20 mouse cellular contexts compared by ENCODE assay signal in the genomic region with DNA sequence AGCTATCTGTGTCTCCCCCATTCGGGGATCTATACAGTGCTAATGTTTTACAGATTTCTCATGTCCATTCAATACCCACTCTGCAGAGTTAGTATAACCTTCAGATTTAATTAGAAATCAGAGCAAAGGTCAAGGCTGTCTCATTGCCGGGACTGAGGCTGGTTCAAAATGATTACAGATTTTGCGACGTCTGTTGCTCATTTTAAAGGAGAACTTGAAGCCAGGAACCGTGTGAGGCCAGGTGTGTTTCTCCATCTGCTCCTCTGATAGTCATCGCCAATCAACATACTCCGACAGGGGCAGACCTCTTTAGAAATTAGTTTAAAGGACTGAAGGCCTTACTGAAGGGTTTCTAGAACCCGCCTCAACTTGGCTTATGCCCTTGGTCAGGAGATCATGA.
A peak's percentile ranks its signal among the peaks of the same experiment; 100 is the strongest.
DNase-seq lines count a peak whose midpoint lies in the region; ATAC-seq and TF ChIP-seq lines count a peak whose summit lies in the region.
"Had no signal": no experiment of that assay in that cellular context is flagged by ENCODE, and none has a peak within 500 bp of the region (broad histone marks: within the 10 kb centered on the region; RNA-seq: fewer than 3 reads in every experiment).

No protein-coding gene starts in this region.

- H3K27me3 ChIP-seq in heart, embryonic 10.5 days (ENCODE audit: insufficient read depth, poor library complexity, severe bottlenecking) = no peaks in the 10 kb centered on the region
- no peaks in the 10 kb centered on the region for H3K27me3 ChIP-seq in heart, embryonic 11.5 days (ENCODE audit: control insufficient read depth, insufficient read depth, low read length)
- no peaks in the 10 kb centered on the region for H3K27me3 ChIP-seq in liver, postnatal 0 days (ENCODE audit: insufficient read depth, low read length)
- no peaks in the 10 kb centered on the region for H3K27me3 ChIP-seq in liver, embryonic 11.5 days (replicated peaks; ENCODE audit: control insufficient read depth, insufficient read depth, low read length)
- H3K27me3 ChIP-seq: embryonic facial prominence, embryonic 13.5 days; forebrain, embryonic 12.5 days; heart, embryonic 12.5 days; hindbrain, embryonic 15.5 days had no signal

- no peak overlapping the region for H3K9ac ChIP-seq in heart, embryonic 11.5 days (ENCODE audit: low read depth, low read length)
- no peak overlapping the region for H3K9ac ChIP-seq in liver, postnatal 0 days (replicated peaks)
- no peak overlapping the region for H3K9ac ChIP-seq in liver, embryonic 11.5 days (ENCODE audit: low read depth, low read length)
- H3K9ac ChIP-seq: embryonic facial prominence, embryonic 13.5 days; forebrain, embryonic 12.5 days; forebrain, postnatal 0 days; heart, embryonic 12.5 days; hindbrain, embryonic 15.5 days had no signal

- H3K36me3 ChIP-seq in heart, embryonic 10.5 days = no peaks in the 10 kb centered on the region
- no peaks in the 10 kb centered on the region for H3K36me3 ChIP-seq in heart, embryonic 11.5 days (ENCODE audit: control insufficient read depth, insufficient read depth, low read length)
- H3K36me3 ChIP-seq in liver, postnatal 0 days (replicated peaks; ENCODE audit: insufficient read depth, low read length) = no peaks in the 10 kb centered on the region
- no peaks in the 10 kb centered on the region for H3K36me3 ChIP-seq in liver, embryonic 11.5 days (ENCODE audit: control insufficient read depth, insufficient read depth, low read length)
- H3K36me3 ChIP-seq: embryonic facial prominence, embryonic 13.5 days; forebrain, embryonic 12.5 days; heart, embryonic 12.5 days; hindbrain, embryonic 10.5 days; hindbrain, embryonic 15.5 days had no signal

- WGBS in heart, embryonic 10.5 days = 75% methylated on average over 8 of the region's 8 CpGs
- 74% methylated on average over 8 of the region's 8 CpGs for WGBS in heart, embryonic 11.5 days (ENCODE audit: insufficient replicate concordance)
- 63% methylated on average over 8 of the region's 8 CpGs for WGBS in liver, postnatal 0 days (ENCODE audit: insufficient replicate concordance)
- 75% methylated on average over 8 of the region's 8 CpGs for WGBS in liver, embryonic 11.5 days

- no peaks in the 10 kb centered on the region for H3K9me3 ChIP-seq in heart, embryonic 10.5 days
- no peaks in the 10 kb centered on the region for H3K9me3 ChIP-seq in heart, embryonic 11.5 days (replicated peaks; ENCODE audit: control insufficient read depth, low read length)
- no peaks in the 10 kb centered on the region for H3K9me3 ChIP-seq in liver, postnatal 0 days (ENCODE audit: low read length)
- no peaks in the 10 kb centered on the region for H3K9me3 ChIP-seq in liver, embryonic 11.5 days (ENCODE audit: control insufficient read depth, low read length)
- H3K9me3 ChIP-seq: embryonic facial prominence, embryonic 13.5 days; forebrain, embryonic 12.5 days; heart, embryonic 12.5 days; hindbrain, embryonic 10.5 days; hindbrain, embryonic 15.5 days had no signal

- no peak overlapping the region for H3K4me2 ChIP-seq in heart, embryonic 11.5 days
- no peak overlapping the region for H3K4me2 ChIP-seq in liver, postnatal 0 days (ENCODE audit: low read depth, low read length)
- H3K4me2 ChIP-seq in liver, embryonic 11.5 days = no peak overlapping the region
- H3K4me2 ChIP-seq: embryonic facial prominence, embryonic 13.5 days; forebrain, embryonic 12.5 days; heart, embryonic 12.5 days; hindbrain, embryonic 15.5 days had no signal

- DNase-seq in heart, embryonic 10.5 days (ENCODE audit: low spot score) = peak; percentile 20
- DNase-seq in liver, postnatal 0 days = no peak
- no peak for DNase-seq in liver, embryonic 11.5 days (ENCODE audit: low spot score)
- DNase-seq in embryo, embryonic 11 days = peak; percentile 51
- peak; percentile 14 for DNase-seq in hindlimb bud, embryonic 11.5 days (ENCODE audit: extremely low spot score, low read depth, low spot score)
- DNase-seq in kidney, adult 11 months = no peak
- DNase-seq: adrenal gland, postnatal 10 days; cerebellum, adult 11 months; cerebellum, adult 8-10 months; forebrain, postnatal 0 days; gastrocnemius, postnatal 10 days; heart, adult 18-20 months had no signal

- H3K4me3 ChIP-seq in heart, embryonic 10.5 days = no peak overlapping the region
- H3K4me3 ChIP-seq in heart, embryonic 11.5 days (ENCODE audit: low read depth, low read length) = no peak overlapping the region
- H3K4me3 ChIP-seq in liver, postnatal 0 days (ENCODE audit: low read depth, low read length) = no peak overlapping the region
- no peak overlapping the region for H3K4me3 ChIP-seq in liver, embryonic 11.5 days (ENCODE audit: low read depth, low read length)
- H3K4me3 ChIP-seq: embryonic facial prominence, embryonic 13.5 days; forebrain, embryonic 12.5 days; heart, embryonic 12.5 days; hindbrain, embryonic 10.5 days; hindbrain, embryonic 15.5 days had no signal

- no peak for TF ChIP-seq EP300 in liver, postnatal 0 days (IDR thresholded peaks at IDR 0.05; ENCODE audit: low read depth)

- no peaks in the 10 kb centered on the region for H3K4me1 ChIP-seq in heart, embryonic 10.5 days
- no peaks in the 10 kb centered on the region for H3K4me1 ChIP-seq in heart, embryonic 11.5 days (ENCODE audit: control insufficient read depth, insufficient read depth, low read length)
- H3K4me1 ChIP-seq in liver, postnatal 0 days (ENCODE audit: insufficient read depth) = no peaks in the 10 kb centered on the region
- H3K4me1 ChIP-seq in liver, embryonic 11.5 days (replicated peaks; ENCODE audit: control insufficient read depth, insufficient read depth, low read length) = no peaks in the 10 kb centered on the region
- H3K4me1 ChIP-seq: heart, embryonic 12.5 days; hindbrain, embryonic 10.5 days had no signal

- no peak for ATAC-seq in heart, embryonic 11.5 days (replicated peaks; ENCODE audit: insufficient number of reproducible peaks, low FRiP score, low TSS enrichment)
- ATAC-seq in liver, postnatal 0 days = peak; percentile 48
- ATAC-seq in liver, embryonic 11.5 days (replicated peaks; ENCODE audit: low FRiP score) = no peak
- ATAC-seq in frontal cortex, adult (ENCODE audit: low TSS enrichment) = no peak
- ATAC-seq: forebrain, postnatal 0 days; intestine, postnatal 0 days had no signal

- TF ChIP-seq CTCF in liver, postnatal 0 days (IDR thresholded peaks at IDR 0.05; ENCODE audit: low read depth) = no peak

- H3K27ac ChIP-seq in heart, embryonic 10.5 days = no peak overlapping the region
- no peak overlapping the region for H3K27ac ChIP-seq in heart, embryonic 11.5 days (ENCODE audit: low read depth, low read length)
- H3K27ac ChIP-seq in liver, postnatal 0 days (ENCODE audit: low read depth) = peak overlapping the region; percentile 39; the same call in 1 of the 2 replicates
- no peak overlapping the region for H3K27ac ChIP-seq in liver, embryonic 11.5 days (ENCODE audit: low read depth, low read length)
- H3K27ac ChIP-seq: embryonic facial prominence, embryonic 13.5 days; forebrain, embryonic 12.5 days; hindbrain, embryonic 10.5 days; hindbrain, embryonic 15.5 days had no signal

Comparison
In these comparisons a context has a peak if more than half of its experiments do, and no peak if none do; other contexts are left out.
1. DNase-seq: peak in heart, embryonic 10.5 days (single experiment), embryo, embryonic 11 days (single experiment) and hindlimb bud, embryonic 11.5 days (single experiment); none in liver, postnatal 0 days (single experiment), liver, embryonic 11.5 days (single experiment) and kidney, adult 11 months (single experiment).